In genomic region chr6:118012987-118013866, GRCm38 (mm10) we compare ENCODE assay signal across 12 mouse cellular contexts. TPM values are rescaled to one million over a fixed set of nuclear protein-coding genes. Genes with fewer than 3 reads are reported as not detected.
A peak's percentile ranks its signal among the peaks of the same experiment; 100 is the strongest.
DNase-seq lines count a peak whose midpoint lies in the region; ATAC-seq lines count a peak whose summit lies in the region.
"Had no signal": no experiment of that assay in that cellular context is flagged by ENCODE, and none has a peak within 500 bp of the region (broad histone marks: within the 10 kb centered on the region; RNA-seq: fewer than 3 reads in every experiment).

No protein-coding gene starts in this region.

- 71% methylated on average over 11 of the region's 11 CpGs for WGBS in hindbrain, embryonic 15.5 days
- WGBS in hindbrain, embryonic 11.5 days: 71% methylated on average over 11 of the region's 11 CpGs

- H3K4me3 ChIP-seq in hindbrain, embryonic 15.5 days: no peak overlapping the region
- H3K4me3 ChIP-seq in hindbrain, embryonic 11.5 days (ENCODE audit: low read depth, low read length): no peak overlapping the region
- H3K4me3 ChIP-seq: embryonic facial prominence, embryonic 12.5 days; limb, embryonic 10.5 days had no signal

- ATAC-seq in hindbrain, embryonic 15.5 days (ENCODE audit: low FRiP score, low read depth): no peak
- no peak for ATAC-seq in hindbrain, embryonic 11.5 days (ENCODE audit: low FRiP score)
- ATAC-seq in granulocyte monocyte progenitor cell, adult 5-6 weeks (replicated peaks; ENCODE audit: poor library complexity, severe bottlenecking): no peak
- ATAC-seq: CD4-positive, CD25-positive, alpha-beta regulatory T cell, adult 4 months had no signal

- no peaks in the 10 kb centered on the region for H3K36me3 ChIP-seq in hindbrain, embryonic 15.5 days
- no peaks in the 10 kb centered on the region for H3K36me3 ChIP-seq in hindbrain, embryonic 11.5 days (ENCODE audit: control insufficient read depth, insufficient read depth, low read length)
- H3K36me3 ChIP-seq: embryonic facial prominence, embryonic 12.5 days; limb, embryonic 10.5 days had no signal

- no peak overlapping the region for H3K9ac ChIP-seq in hindbrain, embryonic 15.5 days
- H3K9ac ChIP-seq in hindbrain, embryonic 11.5 days (ENCODE audit: low read depth, low read length): no peak overlapping the region
- H3K9ac ChIP-seq: embryonic facial prominence, embryonic 12.5 days had no signal

- H3K27ac ChIP-seq in hindbrain, embryonic 15.5 days (replicated peaks): peak overlapping the region; percentile 39
- no peak overlapping the region for H3K27ac ChIP-seq in hindbrain, embryonic 11.5 days (ENCODE audit: low read depth, low read length)
- H3K27ac ChIP-seq: embryonic facial prominence, embryonic 12.5 days; limb, embryonic 10.5 days had no signal

- H3K4me2 ChIP-seq in hindbrain, embryonic 15.5 days: peak overlapping the region; percentile 89
- no peak overlapping the region for H3K4me2 ChIP-seq in hindbrain, embryonic 11.5 days (replicated peaks; ENCODE audit: low read depth, low read length)
- H3K4me2 ChIP-seq: embryonic facial prominence, embryonic 12.5 days had no signal

- H3K4me1 ChIP-seq in hindbrain, embryonic 15.5 days (replicated peaks): peaks cover 26% of the 10 kb centered on the region
- H3K4me1 ChIP-seq in hindbrain, embryonic 11.5 days (replicated peaks; ENCODE audit: control insufficient read depth, insufficient read depth, low read length): 0 out of 2 replicates have a peak, but pooled peaks cover 3% of the 10 kb centered on the region
- H3K4me1 ChIP-seq: embryonic facial prominence, embryonic 12.5 days had no signal

- H3K27me3 ChIP-seq in hindbrain, embryonic 15.5 days: no peaks in the 10 kb centered on the region; the same call in 1 of the 2 replicates
- H3K27me3 ChIP-seq in hindbrain, embryonic 11.5 days (ENCODE audit: control insufficient read depth, insufficient read depth, low read length): peaks cover 23% of the 10 kb centered on the region

- H3K9me3 ChIP-seq in hindbrain, embryonic 15.5 days: no peaks in the 10 kb centered on the region
- H3K9me3 ChIP-seq in hindbrain, embryonic 11.5 days (ENCODE audit: control insufficient read depth, low read length): no peaks in the 10 kb centered on the region
- H3K9me3 ChIP-seq: embryonic facial prominence, embryonic 12.5 days; limb, embryonic 10.5 days had no signal

- DNase-seq in hindbrain, embryonic 11.5 days (ENCODE audit: low spot score): no peak
- peak; percentile 80 for DNase-seq in cerebellum, adult 8-10 months
- DNase-seq in layer of hippocampus, adult 18-20 months (ENCODE audit: low spot score in 2 of 2): peak; percentile 83 to 88
- DNase-seq in right cerebral cortex, adult 2 months (ENCODE audit: low spot score in 2 of 2): peak; percentile 86 to 88
- no peak for DNase-seq in thymus, postnatal 4 days
- no peak for DNase-seq in spleen, postnatal 10 days (ENCODE audit: low spot score in 2 of 2)
- DNase-seq: adrenal gland, postnatal 36 days had no signal

RNA-seq across cellular contexts. Expression of gene Rasgef1a, which starts 2.0 kb away (rescaled TPM):
- polyA plus RNA-seq in hindbrain, embryonic 15.5 days (2015; fragmentation: Nextera tagmentation; extraction: Ambion mirVana): 4.6 and 5.0 TPM in 2 replicates
- not detected in 2 replicates for polyA plus RNA-seq in hindbrain, embryonic 11.5 days (2014; fragmentation: Nextera tagmentation; extraction: Ambion mirVana)
- 100 to 1,000 TPM; 235 to 240 TPM for total RNA-seq in layer of hippocampus, adult 18-20 months (2021)
- not detected in 2 replicates for total RNA-seq in granulocyte monocyte progenitor cell, adult 5-6 weeks (2014; fragmentation: Nextera tagmentation)
- not detected in 2 replicates for total RNA-seq in granulocyte monocyte progenitor cell, adult 5-6 weeks (2017)
- polyA plus RNA-seq: limb, embryonic 10.5 days had no signal

Comparison
In these comparisons a context has a peak if more than half of its experiments do, and no peak if none do; other contexts are left out.
1. DNase-seq: peak in cerebellum, adult 8-10 months (single experiment), layer of hippocampus, adult 18-20 months (2 of 2) and right cerebral cortex, adult 2 months (2 of 2); none in hindbrain, embryonic 11.5 days (single experiment), thymus, postnatal 4 days (single experiment) and spleen, postnatal 10 days (0 of 2).
2. RNA of gene Rasgef1a, which starts 2.0 kb away (total RNA-seq): 235 to 240 TPM in layer of hippocampus, adult 18-20 months; not detected in granulocyte monocyte progenitor cell, adult 5-6 weeks; every median in the first group is over 100 times any median in the second.